Mouse (Mus musculus): Measurements from ENCODE around the gene Stx3. TPM values are rescaled to one million over a fixed set of nuclear protein-coding genes. Genes with fewer than 3 reads are reported as not detected.

The Stx3 gene
- polyA plus RNA-seq, 1 experiment from 2014 or later = 6.9 TPM

- no peaks in the 10 kb centered on the region for H3K27me3 ChIP-seq (replicated peaks)
- 1% methylated on average over 73 of the region's 83 CpGs for WGBS
- H3K4me3 ChIP-seq = peak overlapping the region; percentile 63
- no peaks in the 10 kb centered on the region for H3K36me3 ChIP-seq
- no peaks in the 10 kb centered on the region for H3K9me3 ChIP-seq (replicated peaks)
- no peak overlapping the region for H3K27ac ChIP-seq (ENCODE audit: poor library complexity, severe bottlenecking)
- peak; percentile 74 for ATAC-seq (ENCODE audit: insufficient number of reproducible peaks, low FRiP score)
- H3K4me1 ChIP-seq (replicated peaks) = peaks cover 8% of the 10 kb centered on the region
- H3K4me2 ChIP-seq = peak overlapping the region; percentile 89
- H3K9ac ChIP-seq = peak overlapping the region; percentile 77
Measured at GRCm38 (mm10) chr19:11818199-11819142, 732 bp downstream of the Stx3 start.

GRCm38 (mm10) chr19:11817586-11817985 lies 1.6 kb downstream of the Stx3 start:
- H3K4me2 ChIP-seq = peak overlapping the region; percentile 89
- peaks cover 12% of the 10 kb centered on the region for H3K4me1 ChIP-seq (replicated peaks)
- peak overlapping the region; percentile 63; the same call in 1 of the 2 replicates for H3K4me3 ChIP-seq
- no peak overlapping the region for H3K9ac ChIP-seq
- no peaks in the 10 kb centered on the region for H3K36me3 ChIP-seq
- ATAC-seq (ENCODE audit: insufficient number of reproducible peaks, low FRiP score) = no peak
- H3K27ac ChIP-seq (ENCODE audit: poor library complexity, severe bottlenecking) = no peak overlapping the region
- no peaks in the 10 kb centered on the region for H3K27me3 ChIP-seq (replicated peaks)
- 17% methylated on average over 5 of the region's 5 CpGs for WGBS
- no peaks in the 10 kb centered on the region for H3K9me3 ChIP-seq (replicated peaks)

GRCm38 (mm10) chr19:11816706-11817105 lies 2.5 kb downstream of the Stx3 start:
- Histone ChIP-seq H3K4me3 (no peak overlapping the region), H3K27ac (ENCODE audit: poor library complexity, severe bottlenecking) (no peak overlapping the region), H3K36me3 (no peaks in the 10 kb centered on the region), H3K9me3 (replicated peaks) (no peaks in the 10 kb centered on the region), H3K4me2 (no peak overlapping the region), H3K9ac (no peak overlapping the region), H3K4me1 (replicated peaks) (peaks cover 15% of the 10 kb centered on the region), H3K27me3 (replicated peaks) (no peaks in the 10 kb centered on the region)
- no peak for ATAC-seq (ENCODE audit: insufficient number of reproducible peaks, low FRiP score)
- 30% methylated on average over 6 of the region's 6 CpGs for WGBS

- WGBS = 65% methylated on average over 6 of the region's 6 CpGs
- H3K9ac ChIP-seq = no peak overlapping the region
- H3K36me3 ChIP-seq = no peaks in the 10 kb centered on the region
- no peak overlapping the region for H3K4me2 ChIP-seq
- peaks cover 15% of the 10 kb centered on the region for H3K4me1 ChIP-seq (replicated peaks)
- no peaks in the 10 kb centered on the region for H3K9me3 ChIP-seq (replicated peaks)
- H3K27me3 ChIP-seq (replicated peaks) = no peaks in the 10 kb centered on the region
- H3K4me3 ChIP-seq = no peak overlapping the region
- no peak for ATAC-seq (ENCODE audit: insufficient number of reproducible peaks, low FRiP score)
- no peak overlapping the region for H3K27ac ChIP-seq (ENCODE audit: poor library complexity, severe bottlenecking)
Measured at GRCm38 (mm10) chr19:11814742-11815333, 4.4 kb downstream of the Stx3 start.

GRCm38 (mm10) chr19:11813649-11814048 lies 5.6 kb downstream of the Stx3 start:
- Histone ChIP-seq H3K9me3 (replicated peaks) (no peaks in the 10 kb centered on the region), H3K4me3 (no peak overlapping the region), H3K4me2 (no peak overlapping the region), H3K9ac (no peak overlapping the region), H3K27ac (ENCODE audit: poor library complexity, severe bottlenecking) (0 out of 2 replicates have a peak overlapping the region, but pooled peaks have one; percentile 3), H3K27me3 (replicated peaks) (no peaks in the 10 kb centered on the region), H3K36me3 (no peaks in the 10 kb centered on the region), H3K4me1 (replicated peaks) (peaks cover 15% of the 10 kb centered on the region)
- WGBS = 15% methylated on average over 8 of the region's 8 CpGs
- ATAC-seq (ENCODE audit: insufficient number of reproducible peaks, low FRiP score) = peak; percentile 52; the same call in 1 of the 2 replicates

- Histone ChIP-seq H3K27ac (ENCODE audit: poor library complexity, severe bottlenecking) (peak overlapping the region; percentile 6; the same call in 1 of the 2 replicates), H3K9ac (no peak overlapping the region), H3K27me3 (replicated peaks) (no peaks in the 10 kb centered on the region), H3K4me3 (no peak overlapping the region), H3K4me2 (no peak overlapping the region), H3K4me1 (replicated peaks) (peaks cover 15% of the 10 kb centered on the region), H3K36me3 (no peaks in the 10 kb centered on the region), H3K9me3 (replicated peaks) (no peaks in the 10 kb centered on the region)
- WGBS = 66% methylated on average over 4 of the region's 4 CpGs
- ATAC-seq (ENCODE audit: insufficient number of reproducible peaks, low FRiP score) = no peak
Measured at GRCm38 (mm10) chr19:11813136-11813535, 6.1 kb downstream of the Stx3 start.

- Histone ChIP-seq H3K9ac (no peak overlapping the region), H3K4me2 (no peak overlapping the region), H3K9me3 (replicated peaks) (no peaks in the 10 kb centered on the region), H3K4me1 (replicated peaks) (peaks cover 12% of the 10 kb centered on the region), H3K27me3 (replicated peaks) (no peaks in the 10 kb centered on the region), H3K4me3 (no peak overlapping the region), H3K27ac (ENCODE audit: poor library complexity, severe bottlenecking) (no peak overlapping the region), H3K36me3 (no peaks in the 10 kb centered on the region)
- WGBS = 40% methylated on average over 5 of the region's 5 CpGs
- ATAC-seq (ENCODE audit: insufficient number of reproducible peaks, low FRiP score) = peak; percentile 66; the same call in 1 of the 2 replicates
Measured at GRCm38 (mm10) chr19:11811688-11812365, 7.4 kb downstream of the Stx3 start.

- Histone ChIP-seq H3K9me3 (replicated peaks) (no peaks in the 10 kb centered on the region), H3K4me1 (replicated peaks) (peaks cover 12% of the 10 kb centered on the region), H3K27ac (ENCODE audit: poor library complexity, severe bottlenecking) (no peak overlapping the region), H3K36me3 (no peaks in the 10 kb centered on the region), H3K4me3 (no peak overlapping the region), H3K9ac (no peak overlapping the region), H3K4me2 (no peak overlapping the region), H3K27me3 (replicated peaks) (no peaks in the 10 kb centered on the region)
- no peak for ATAC-seq (ENCODE audit: insufficient number of reproducible peaks, low FRiP score)
- WGBS = 75% methylated on average over 1 of the region's 1 CpGs
Measured at GRCm38 (mm10) chr19:11810856-11811255, 8.3 kb downstream of the Stx3 start.

GRCm38 (mm10) chr19:11810003-11810758 lies 9.0 kb downstream of the Stx3 start:
- Histone ChIP-seq H3K4me1 (replicated peaks) (peaks cover 12% of the 10 kb centered on the region), H3K27ac (ENCODE audit: poor library complexity, severe bottlenecking) (no peak overlapping the region), H3K9me3 (replicated peaks) (no peaks in the 10 kb centered on the region), H3K4me3 (no peak overlapping the region), H3K27me3 (replicated peaks) (no peaks in the 10 kb centered on the region), H3K36me3 (no peaks in the 10 kb centered on the region), H3K9ac (no peak overlapping the region), H3K4me2 (no peak overlapping the region)
- WGBS = 70% methylated on average over 5 of the region's 5 CpGs
- no peak for ATAC-seq (ENCODE audit: insufficient number of reproducible peaks, low FRiP score)

GRCm38 (mm10) chr19:11808452-11808851 lies 10.8 kb downstream of the Stx3 start:
- no peaks in the 10 kb centered on the region for H3K9me3 ChIP-seq (replicated peaks)
- no peaks in the 10 kb centered on the region for H3K27me3 ChIP-seq (replicated peaks)
- no peak overlapping the region for H3K4me2 ChIP-seq
- 75% methylated on average over 2 of the region's 2 CpGs for WGBS
- ATAC-seq (ENCODE audit: insufficient number of reproducible peaks, low FRiP score) = no peak
- no peaks in the 10 kb centered on the region for H3K36me3 ChIP-seq
- H3K4me1 ChIP-seq (replicated peaks) = peaks cover 7% of the 10 kb centered on the region; the same call in 1 of the 2 replicates
- no peak overlapping the region for H3K27ac ChIP-seq (ENCODE audit: poor library complexity, severe bottlenecking)
- no peak overlapping the region for H3K9ac ChIP-seq
- no peak overlapping the region for H3K4me3 ChIP-seq
